Mouse (Mus musculus): ENCODE data around the gene Eif4g3. TPM values are rescaled to one million over a fixed set of nuclear protein-coding genes. Genes with fewer than 3 reads are reported as not detected.

Eif4g3 gene
- polyA plus RNA-seq, 1 experiment from 2014 or later, result 7.3 TPM

- no peak overlapping the region for H3K9ac ChIP-seq
- DNase-seq, result no peak
- no peaks in the 10 kb centered on the region for H3K27me3 ChIP-seq
- no peak for ATAC-seq (ENCODE audit: low read depth)
- WGBS (ENCODE audit: insufficient replicate concordance), result 82% methylated on average over 8 of the region's 8 CpGs
- no peak overlapping the region for H3K4me3 ChIP-seq (replicated peaks)
- peaks cover 32% of the 10 kb centered on the region for H3K4me1 ChIP-seq (replicated peaks)
- no peaks in the 10 kb centered on the region for H3K9me3 ChIP-seq (replicated peaks)
- peaks cover 54% of the 10 kb centered on the region for H3K36me3 ChIP-seq
- H3K27ac ChIP-seq, result no peak overlapping the region
- no peak overlapping the region for H3K4me2 ChIP-seq
Observed at GRCm38 (mm10) chr4:138082466-138082865, 89.6 kb downstream of the Eif4g3 start.

DNA sequence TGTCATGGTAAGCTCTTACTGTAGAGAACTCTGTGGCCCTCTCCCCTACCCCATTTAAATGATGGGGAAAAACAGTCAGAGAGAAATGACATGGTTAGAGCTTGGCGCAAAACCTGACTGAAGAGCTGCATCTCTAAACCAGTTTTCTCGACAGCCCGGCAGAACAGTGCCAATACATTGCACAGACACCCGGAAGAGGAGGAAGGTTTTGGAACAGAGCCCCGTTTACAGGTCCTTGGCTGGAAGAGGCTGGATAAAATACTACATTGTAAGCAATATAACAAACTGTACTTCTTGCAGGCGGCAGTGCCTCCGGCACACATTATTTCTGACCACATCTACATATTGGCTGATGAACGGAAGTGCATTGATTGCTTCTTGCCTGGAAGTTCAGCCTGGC, 91.3 kb downstream of the Eif4g3 start:
- Histone ChIP-seq H3K4me2 (no peak overlapping the region), H3K9ac (no peak overlapping the region), H3K27me3 (no peaks in the 10 kb centered on the region), H3K27ac (no peak overlapping the region), H3K4me1 (replicated peaks) (peaks cover 15% of the 10 kb centered on the region), H3K4me3 (replicated peaks) (no peak overlapping the region), H3K36me3 (peaks cover 53% of the 10 kb centered on the region), H3K9me3 (replicated peaks) (no peaks in the 10 kb centered on the region)
- ATAC-seq (ENCODE audit: low read depth), result no peak
- no peak for DNase-seq
- 88% methylated on average over 8 of the region's 8 CpGs for WGBS (ENCODE audit: insufficient replicate concordance)

GRCm38 (mm10) chr4:138084851-138085573, 92.2 kb downstream of the Eif4g3 start:
- no peak overlapping the region for H3K4me2 ChIP-seq
- peaks cover 6% of the 10 kb centered on the region for H3K4me1 ChIP-seq (replicated peaks)
- peaks cover 57% of the 10 kb centered on the region for H3K36me3 ChIP-seq
- ATAC-seq (ENCODE audit: low read depth) (no peak), DNase-seq (no peak)
- H3K4me3 ChIP-seq (replicated peaks), result no peak overlapping the region
- WGBS (ENCODE audit: insufficient replicate concordance), result 78% methylated on average over 13 of the region's 13 CpGs
- no peaks in the 10 kb centered on the region for H3K27me3 ChIP-seq
- H3K9me3 ChIP-seq (replicated peaks), result no peaks in the 10 kb centered on the region
- H3K27ac ChIP-seq, result no peak overlapping the region
- no peak overlapping the region for H3K9ac ChIP-seq

DNA sequence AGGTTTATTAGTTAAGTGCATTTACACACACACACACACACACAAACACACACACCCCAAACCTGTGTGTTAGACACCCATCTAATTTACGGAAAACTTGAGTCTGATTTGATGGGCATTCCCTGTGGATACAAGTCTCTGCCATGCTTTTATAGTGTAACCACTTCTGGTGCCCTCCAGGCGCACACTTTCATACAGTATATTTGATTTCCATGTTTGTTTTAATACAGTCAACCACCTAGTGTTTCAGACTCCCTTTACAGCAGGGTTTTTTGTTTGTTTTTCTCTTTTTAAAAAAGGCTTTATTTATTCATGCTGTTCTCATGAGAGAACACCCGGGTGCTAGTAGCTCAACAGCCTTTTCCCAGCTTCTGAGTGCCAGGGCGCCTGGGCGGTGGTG, 94.1 kb downstream of the Eif4g3 start:
- WGBS (ENCODE audit: insufficient replicate concordance), result 80% methylated on average over 5 of the region's 5 CpGs
- Histone ChIP-seq H3K27ac (no peak overlapping the region), H3K9ac (no peak overlapping the region), H3K9me3 (replicated peaks) (no peaks in the 10 kb centered on the region), H3K4me2 (no peak overlapping the region), H3K27me3 (no peaks in the 10 kb centered on the region), H3K36me3 (peaks cover 53% of the 10 kb centered on the region), H3K4me3 (replicated peaks) (no peak overlapping the region), H3K4me1 (replicated peaks) (no peaks in the 10 kb centered on the region)
- ATAC-seq (ENCODE audit: low read depth) (no peak), DNase-seq (no peak)

DNA sequence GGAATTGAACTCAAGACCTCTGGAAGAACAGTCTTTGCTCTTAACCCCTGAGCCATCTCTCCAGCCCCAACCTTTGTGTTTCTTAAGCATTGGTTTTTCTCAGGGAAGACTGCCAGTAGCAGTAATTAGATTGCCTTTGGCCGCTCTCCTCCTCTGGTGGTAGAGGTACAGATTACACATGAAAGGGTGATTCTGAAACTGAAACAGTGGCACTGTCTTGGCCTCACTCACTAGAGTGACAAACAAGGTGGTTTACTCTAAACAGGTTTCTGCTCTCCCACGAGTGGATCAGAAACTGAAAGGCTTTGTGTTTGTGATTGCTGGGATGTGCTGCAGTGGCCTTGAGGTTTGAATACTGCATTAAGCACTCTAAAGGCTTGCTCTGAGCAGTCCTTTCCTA, 96.7 kb downstream of the Eif4g3 start:
- 74% methylated on average over 2 of the region's 2 CpGs for WGBS (ENCODE audit: insufficient replicate concordance)
- no peak overlapping the region for H3K9ac ChIP-seq
- ATAC-seq (ENCODE audit: low read depth), result no peak
- no peaks in the 10 kb centered on the region for H3K4me1 ChIP-seq (replicated peaks)
- no peak overlapping the region for H3K4me2 ChIP-seq
- no peaks in the 10 kb centered on the region for H3K27me3 ChIP-seq
- peaks cover 36% of the 10 kb centered on the region for H3K36me3 ChIP-seq
- H3K27ac ChIP-seq, result no peak overlapping the region
- no peak for DNase-seq
- H3K9me3 ChIP-seq (replicated peaks), result no peaks in the 10 kb centered on the region
- no peak overlapping the region for H3K4me3 ChIP-seq (replicated peaks)

DNA sequence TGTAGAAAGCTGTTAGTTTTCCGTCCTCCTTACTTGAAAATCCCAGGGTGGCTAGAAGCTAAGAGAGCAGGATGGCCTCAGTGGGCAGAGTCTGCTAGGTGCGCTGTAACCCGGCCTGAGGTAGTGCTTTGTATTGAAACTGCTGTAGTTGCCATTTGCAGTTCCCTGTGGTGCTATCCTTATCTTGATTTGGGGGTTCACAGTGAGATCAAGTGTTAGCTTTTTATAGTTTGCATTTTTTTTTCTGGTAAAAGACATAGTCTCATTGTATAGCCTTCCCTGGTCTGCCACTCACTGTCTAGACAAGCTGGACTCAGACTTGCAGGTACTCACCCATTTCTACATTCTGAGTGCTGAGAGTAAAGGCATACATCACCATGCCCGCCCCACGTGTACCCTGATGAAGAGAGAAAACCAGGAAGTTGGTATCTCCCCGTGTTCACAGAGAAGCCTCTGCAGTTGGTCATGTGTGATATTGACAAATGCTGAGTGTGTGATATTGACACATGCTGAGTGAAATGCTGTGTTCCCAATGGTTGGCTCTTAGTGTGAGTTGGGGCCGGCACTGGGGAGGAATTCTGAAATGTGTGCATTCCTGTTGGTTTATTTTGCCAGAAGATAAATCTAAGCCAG, 98.9 kb downstream of the Eif4g3 start:
- DNase-seq, result no peak
- Histone ChIP-seq H3K9ac (no peak overlapping the region), H3K4me3 (replicated peaks) (no peak overlapping the region), H3K4me1 (replicated peaks) (no peaks in the 10 kb centered on the region), H3K27ac (no peak overlapping the region), H3K9me3 (replicated peaks) (no peaks in the 10 kb centered on the region), H3K27me3 (no peaks in the 10 kb centered on the region), H3K36me3 (peaks cover 27% of the 10 kb centered on the region), H3K4me2 (no peak overlapping the region)
- 70% methylated on average over 7 of the region's 7 CpGs for WGBS (ENCODE audit: insufficient replicate concordance)
- ATAC-seq (ENCODE audit: low read depth), result no peak

DNA sequence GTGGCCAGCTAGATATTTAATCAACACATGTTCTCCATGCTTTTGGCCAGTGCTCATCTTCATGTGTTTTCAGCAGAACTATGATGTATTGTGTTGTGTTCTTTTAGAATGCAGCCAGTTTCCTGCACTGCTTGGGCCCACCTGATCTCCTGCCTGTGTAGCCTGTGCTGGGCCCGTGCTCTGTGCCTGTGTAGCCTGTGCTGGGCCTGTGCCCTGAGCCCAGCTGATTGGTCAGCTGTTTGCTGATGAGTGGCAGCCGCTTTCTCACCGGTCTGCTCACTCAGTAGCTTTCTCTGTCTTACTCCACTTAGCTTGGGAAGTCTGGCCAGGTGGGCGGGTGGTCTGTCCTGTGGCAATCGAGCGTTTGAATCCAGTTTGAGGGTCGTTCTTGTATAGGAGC, 107.6 kb downstream of the Eif4g3 start:
- peaks cover 71% of the 10 kb centered on the region for H3K36me3 ChIP-seq
- H3K4me2 ChIP-seq, result no peak overlapping the region
- no peaks in the 10 kb centered on the region for H3K4me1 ChIP-seq (replicated peaks)
- ATAC-seq (ENCODE audit: low read depth) (no peak), DNase-seq (no peak)
- 86% methylated on average over 7 of the region's 7 CpGs for WGBS (ENCODE audit: insufficient replicate concordance)
- H3K4me3 ChIP-seq (replicated peaks), result no peak overlapping the region
- no peaks in the 10 kb centered on the region for H3K9me3 ChIP-seq (replicated peaks)
- H3K9ac ChIP-seq, result no peak overlapping the region
- H3K27ac ChIP-seq, result no peak overlapping the region
- H3K27me3 ChIP-seq, result no peaks in the 10 kb centered on the region

- DNase-seq (no peak), ATAC-seq (ENCODE audit: low read depth) (no peak)
- H3K9me3 ChIP-seq (replicated peaks), result no peaks in the 10 kb centered on the region
- H3K4me1 ChIP-seq (replicated peaks), result no peaks in the 10 kb centered on the region
- H3K27me3 ChIP-seq, result no peaks in the 10 kb centered on the region
- no peak overlapping the region for H3K4me2 ChIP-seq
- H3K9ac ChIP-seq, result no peak overlapping the region
- no peak overlapping the region for H3K4me3 ChIP-seq (replicated peaks)
- 76% methylated on average over 10 of the region's 10 CpGs for WGBS (ENCODE audit: insufficient replicate concordance)
- no peak overlapping the region for H3K27ac ChIP-seq
- H3K36me3 ChIP-seq, result peaks cover 80% of the 10 kb centered on the region
Observed at GRCm38 (mm10) chr4:138101795-138102194, 109.0 kb downstream of the Eif4g3 start.

DNA sequence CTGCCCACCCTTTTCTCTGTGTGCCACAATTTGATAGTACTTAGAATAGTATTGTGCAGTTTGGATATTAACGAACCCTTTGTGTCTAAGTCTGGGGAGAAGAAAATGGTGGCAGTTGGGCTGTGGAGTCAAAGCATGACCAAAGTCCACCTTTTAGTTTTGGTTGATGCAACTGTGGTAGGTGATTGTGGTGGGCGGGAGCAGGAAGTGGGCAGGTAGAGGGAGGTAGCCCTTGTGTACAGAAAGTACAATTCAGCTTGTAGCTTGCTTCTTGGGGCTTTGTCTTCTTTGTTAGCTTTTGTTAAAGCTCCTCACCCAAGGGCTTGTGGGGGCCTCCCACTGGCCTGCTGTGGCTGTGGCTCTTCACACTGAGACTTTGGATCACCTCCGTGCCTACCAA, 109.6 kb downstream of the Eif4g3 start:
- no peak overlapping the region for H3K27ac ChIP-seq
- no peaks in the 10 kb centered on the region for H3K9me3 ChIP-seq (replicated peaks)
- no peak for DNase-seq
- H3K4me3 ChIP-seq (replicated peaks), result no peak overlapping the region
- peaks cover 79% of the 10 kb centered on the region for H3K36me3 ChIP-seq
- no peaks in the 10 kb centered on the region for H3K4me1 ChIP-seq (replicated peaks)
- H3K9ac ChIP-seq, result no peak overlapping the region
- H3K27me3 ChIP-seq, result no peaks in the 10 kb centered on the region
- no peak overlapping the region for H3K4me2 ChIP-seq
- no peak for ATAC-seq (ENCODE audit: low read depth)
- 77% methylated on average over 3 of the region's 3 CpGs for WGBS (ENCODE audit: insufficient replicate concordance)

GRCm38 (mm10) chr4:138104967-138105366, 112.1 kb downstream of the Eif4g3 start:
- no peak overlapping the region for H3K4me2 ChIP-seq
- no peaks in the 10 kb centered on the region for H3K9me3 ChIP-seq (replicated peaks)
- no peak overlapping the region for H3K4me3 ChIP-seq (replicated peaks)
- no peak overlapping the region for H3K27ac ChIP-seq
- H3K36me3 ChIP-seq, result peaks cover 80% of the 10 kb centered on the region
- no peaks in the 10 kb centered on the region for H3K27me3 ChIP-seq
- ATAC-seq (ENCODE audit: low read depth), result no peak
- no peaks in the 10 kb centered on the region for H3K4me1 ChIP-seq (replicated peaks)
- no peak for DNase-seq
- WGBS (ENCODE audit: insufficient replicate concordance), result 73% methylated on average over 3 of the region's 3 CpGs
- no peak overlapping the region for H3K9ac ChIP-seq

DNA sequence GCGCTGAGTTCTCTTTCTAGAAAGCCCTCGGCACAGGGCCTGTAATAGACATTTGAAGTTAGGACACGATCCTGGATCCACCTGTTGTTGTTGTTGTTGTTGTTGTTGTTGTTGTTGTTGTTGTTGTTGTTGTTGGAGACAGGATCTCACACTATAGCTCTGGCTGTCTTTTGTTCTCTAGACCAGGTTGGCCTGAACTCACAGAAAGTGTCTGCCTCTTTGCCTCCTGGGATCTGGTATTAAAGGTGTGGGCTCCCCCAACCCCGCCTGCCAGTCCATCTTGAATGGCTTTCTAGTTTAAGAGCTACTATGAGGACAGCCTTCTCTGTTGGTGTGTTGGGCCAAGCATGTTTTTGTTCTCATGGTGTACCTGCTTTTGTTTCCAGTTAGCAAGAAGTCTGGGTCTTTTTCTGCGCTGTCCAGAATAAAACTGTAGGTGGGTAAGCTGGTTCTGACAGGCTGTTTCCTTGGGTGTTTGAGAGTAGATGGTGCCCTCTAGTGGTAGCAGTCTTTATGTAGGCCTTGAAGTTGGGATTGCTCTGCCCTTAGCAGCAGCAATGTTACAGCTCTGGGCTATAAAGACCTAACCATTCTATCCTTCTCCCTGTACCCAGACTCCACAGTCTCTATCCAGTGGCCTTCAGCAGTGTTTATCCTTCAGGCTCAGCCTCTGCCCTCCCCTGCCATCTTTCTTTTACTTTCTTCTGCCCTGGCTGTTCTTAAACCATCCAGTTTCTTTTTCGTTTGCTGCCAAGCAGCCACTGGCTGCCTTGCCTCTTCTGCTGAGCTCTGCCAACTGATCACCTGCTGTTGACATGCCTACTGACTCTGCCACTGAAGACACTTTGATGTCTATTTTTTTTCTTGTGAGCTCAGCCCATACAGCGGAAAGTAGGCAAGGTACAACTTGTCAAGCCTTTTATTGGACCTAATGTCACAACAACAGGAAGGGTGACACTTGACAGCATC, 114.9 kb downstream of the Eif4g3 start:
- H3K36me3 ChIP-seq, result peaks cover 72% of the 10 kb centered on the region
- 81% methylated on average over 7 of the region's 7 CpGs for WGBS (ENCODE audit: insufficient replicate concordance)
- DNase-seq, result peak; percentile 32

More for the DNA sequence above, 114.9 kb downstream of the Eif4g3 start:
- H3K27ac ChIP-seq, result no peak overlapping the region
- no peak overlapping the region for H3K4me2 ChIP-seq
- H3K9ac ChIP-seq, result no peak overlapping the region
- H3K9me3 ChIP-seq (replicated peaks), result no peaks in the 10 kb centered on the region
- no peaks in the 10 kb centered on the region for H3K27me3 ChIP-seq
- no peaks in the 10 kb centered on the region for H3K4me1 ChIP-seq (replicated peaks)
- ATAC-seq (ENCODE audit: low read depth), result no peak
- no peak overlapping the region for H3K4me3 ChIP-seq (replicated peaks)
